Mouse (Mus musculus) neural tube, embryonic 13.5 days (tissue): ENCODE results near the gene Kcnma1. TPM values are rescaled to one million over a fixed set of nuclear protein-coding genes. Genes with fewer than 3 reads are reported as not detected.

Source experiments
- ATAC-seq: fragments of 200-750 bp; cut with Nextera tagmentation; 2 replicates; pipeline ENCODE4 v1.8.0; 2017; ENCODE audit warnings: low read depth, mild to moderate bottlenecking, moderate TSS enrichment, moderate library complexity
- H3K27ac ChIP-seq: fragments of 300-500 bp; sonication (generic); replicated peaks from 2 replicates; pipeline ENCODE4 v1.5.1; 2015; ENCODE audit warnings: moderate library complexity, mild to moderate bottlenecking, inconsistent platforms
- H3K27me3 ChIP-seq: fragments of 300-500 bp; sonication (generic); 2 replicates; pipeline ENCODE4 v1.6.1; 2015; ENCODE audit warnings: mild to moderate bottlenecking, inconsistent platforms
- H3K36me3 ChIP-seq: fragments of 300-500 bp; sonication (generic); 2 replicates; pipeline ENCODE4 v1.6.1; 2015; ENCODE audit warnings: mild to moderate bottlenecking, inconsistent platforms
- H3K4me1 ChIP-seq: fragments of 300-500 bp; sonication (generic); replicated peaks from 2 replicates; pipeline ENCODE4 v1.6.1; 2015; ENCODE audit warnings: inconsistent platforms
- H3K4me2 ChIP-seq: fragments of 300-500 bp; sonication (generic); 2 replicates; pipeline ENCODE4 v1.6.1; 2015; ENCODE audit warnings: inconsistent platforms, mild to moderate bottlenecking, moderate library complexity
- H3K4me3 ChIP-seq: fragments of 300-500 bp; sonication (generic); 2 replicates; pipeline ENCODE4 v1.5.1; 2015; ENCODE audit warnings: mild to moderate bottlenecking, inconsistent platforms
- H3K9ac ChIP-seq: fragments of 300-500 bp; sonication (generic); 2 replicates; pipeline ENCODE4 v1.6.1; 2015; ENCODE audit warnings: moderate library complexity, mild to moderate bottlenecking, inconsistent platforms
- H3K9me3 ChIP-seq: fragments of 300-500 bp; sonication (generic); 2 replicates; pipeline ENCODE4 v1.6.1; 2016; ENCODE audit warnings: inconsistent platforms
- WGBS: fragments of 180-500 bp; shearing (Covaris S2); methylation state at CpG from one replicate; pipeline ENCODE4 v1.1.7; 2015; 5-methylcytosine and 5-hydroxymethylcytosine counted together
- polyA plus RNA-seq: library from polyadenylated mRNA; unstranded; fragments of >200 nt; fragmentation: Nextera tagmentation; extraction: Ambion mirVana; gene quantifications from 2 replicates; pipeline ENCODE4 v1.2.1, GENCODE M21; 2015

Gene Kcnma1
- polyA plus RNA-seq, 1 experiment from 2014 or later = 13.1 TPM

DNA sequence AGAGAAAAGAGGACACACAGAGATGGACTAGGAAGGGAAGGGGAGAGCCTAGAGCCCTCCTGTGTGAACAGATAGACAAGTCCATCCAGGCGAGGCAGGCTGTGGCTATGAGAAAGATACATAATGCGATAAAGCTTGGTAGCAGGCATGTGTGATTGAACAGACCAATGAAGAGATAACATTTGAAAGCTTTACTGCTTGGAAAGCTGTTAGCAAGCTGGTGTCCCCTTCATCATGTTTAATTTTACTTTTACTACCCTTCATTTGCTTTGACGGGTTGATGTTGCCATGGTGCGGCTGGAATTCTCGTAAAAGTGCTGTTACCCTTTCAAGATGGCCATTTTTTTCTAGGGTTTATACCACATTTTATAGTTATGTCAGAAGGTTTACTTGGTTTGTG is 769.8 kb downstream of the Kcnma1 start:
- Histone ChIP-seq H3K9ac (no peak overlapping the region), H3K36me3 (no peaks in the 10 kb centered on the region), H3K4me3 (no peak overlapping the region), H3K9me3 (no peaks in the 10 kb centered on the region), H3K4me2 (no peak overlapping the region), H3K4me1 (no peaks in the 10 kb centered on the region), H3K27me3 (no peaks in the 10 kb centered on the region), H3K27ac (no peak overlapping the region)
- ATAC-seq = no peak
- WGBS = 41% methylated on average over 5 of the region's 5 CpGs

DNA sequence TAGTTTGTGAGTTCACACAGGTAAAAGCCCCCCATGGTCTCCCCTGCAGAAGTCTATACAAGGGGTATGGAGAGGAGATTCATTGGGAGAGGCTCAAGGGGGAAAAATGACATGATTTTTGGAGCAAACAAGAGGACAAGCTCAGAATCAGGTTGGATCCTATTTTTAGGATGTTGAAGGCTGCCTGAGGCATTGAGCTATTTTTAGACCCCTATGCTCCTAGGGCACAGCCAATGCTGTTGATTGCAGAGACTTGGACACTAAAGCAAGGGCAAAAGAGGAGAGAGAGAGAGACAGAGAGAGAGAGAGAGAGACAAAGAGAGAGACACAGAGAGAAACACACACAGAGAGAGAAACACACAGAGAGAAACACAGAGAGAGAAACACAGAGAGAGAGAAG is 770.4 kb downstream of the Kcnma1 start:
- H3K9me3 ChIP-seq = no peaks in the 10 kb centered on the region
- no peak overlapping the region for H3K4me2 ChIP-seq

More for the DNA sequence above, 770.4 kb downstream of the Kcnma1 start:
- H3K27me3 ChIP-seq = no peaks in the 10 kb centered on the region
- H3K4me3 ChIP-seq = no peak overlapping the region
- no peak overlapping the region for H3K27ac ChIP-seq
- H3K36me3 ChIP-seq = no peaks in the 10 kb centered on the region
- no peak overlapping the region for H3K9ac ChIP-seq
- H3K4me1 ChIP-seq = no peaks in the 10 kb centered on the region
- ATAC-seq = no peak

Other genes starting within 250 kb of the Kcnma1 start
- gene Dlg5, start 231.4 kb upstream of the Kcnma1 start, polyA plus RNA-seq = 19.1 and 20.0 TPM in 2 replicates